Mouse (Mus musculus) cerebellum, adult 2 months (tissue): Measurements from ENCODE around the gene Atcay.

Experiments used
- CTCF ChIP-seq: fragments of 200-500 bp; IDR thresholded peaks from 2 replicates; pipeline ENCODE4 v1.5.1; 2011; ENCODE audit warnings: low read depth, mild to moderate bottlenecking, control low read depth, low read length, moderate library complexity, borderline replicate concordance; ENCODE audit not compliant: insufficient read depth
- POLR2A ChIP-seq: fragments of 200-500 bp; IDR thresholded peaks from 2 replicates; pipeline ENCODE4 v1.6.1; 2011; ENCODE audit warnings: low read length, control low read depth, borderline replicate concordance; ENCODE audit not compliant: insufficient read depth

- no peak for TF ChIP-seq CTCF
- TF ChIP-seq POLR2A, result no peak
Observed at GRCm38 (mm10) chr10:81268643-81269412, 38.2 kb upstream of the Atcay start.
